Mouse (Mus musculus) kidney, embryonic 16.5 days (tissue): ENCODE data around the gene Gm4133. TPM values are rescaled to one million over a fixed set of nuclear protein-coding genes. Genes with fewer than 3 reads are reported as not detected.
"Not testable (repeated sequence)": the region's sequence is repeated elsewhere in the genome, so short reads cannot be mapped to it uniquely, and the experiment has no call there.

Experiments
- ATAC-seq: fragments of 200-750 bp; cut with Nextera tagmentation; 2 replicates; pipeline ENCODE4 v1.8.0; 2017; ENCODE audit warnings: moderate TSS enrichment; ENCODE audit not compliant: low FRiP score, low TSS enrichment
- H3K27ac ChIP-seq: fragments of 300-500 bp; sonication (generic); 2 replicates; pipeline ENCODE4 v1.5.1; 2014; ENCODE audit warnings: low read length
- H3K27me3 ChIP-seq: fragments of 300-500 bp; sonication (generic); 2 replicates; pipeline ENCODE4 v1.6.1; 2014; ENCODE audit warnings: low read length, control low read depth, mixed read lengths; ENCODE audit not compliant: insufficient read depth
- H3K36me3 ChIP-seq: fragments of 300-500 bp; sonication (generic); 2 replicates; pipeline ENCODE4 v1.6.1; 2014; ENCODE audit warnings: low read length, control low read depth, mixed read lengths; ENCODE audit not compliant: insufficient read depth
- H3K4me1 ChIP-seq: fragments of 300-500 bp; sonication (generic); 2 replicates; pipeline ENCODE4 v1.6.1; 2014; ENCODE audit warnings: low read length, control low read depth, mixed read lengths; ENCODE audit not compliant: insufficient read depth
- H3K4me2 ChIP-seq: fragments of 300-500 bp; sonication (generic); replicated peaks from 2 replicates; pipeline ENCODE4 v1.6.1; 2014; ENCODE audit warnings: low read depth, low read length
- H3K4me3 ChIP-seq: fragments of 300-500 bp; sonication (generic); 2 replicates; pipeline ENCODE4 v1.5.1; 2014; ENCODE audit warnings: mild to moderate bottlenecking, low read length
- H3K9ac ChIP-seq: fragments of 300-500 bp; sonication (generic); replicated peaks from 2 replicates; pipeline ENCODE4 v1.6.1; 2014; ENCODE audit warnings: low read length
- H3K9me3 ChIP-seq: fragments of 300-500 bp; sonication (generic); 2 replicates; pipeline ENCODE4 v1.6.1; 2016; ENCODE audit warnings: low read length, control low read depth
- WGBS: fragments of 180-500 bp; shearing (Covaris S2); extraction: QIAGEN DNeasy Blood & Tissue Kit; methylation state at CpG from one replicate; pipeline ENCODE4 v1.1.7; 2014; 5-methylcytosine and 5-hydroxymethylcytosine counted together
- polyA plus RNA-seq: library from polyadenylated mRNA; unstranded; fragments of >200 nt; fragmentation: Nextera tagmentation; extraction: Ambion mirVana; gene quantifications from 2 replicates; pipeline ENCODE4 v1.2.1, GENCODE M21; 2015

Gm4133 gene
- polyA plus RNA-seq, result not detected in 2 replicates

- H3K9me3 ChIP-seq, H3K27ac ChIP-seq, ATAC-seq, H3K36me3 ChIP-seq, H3K9ac ChIP-seq, H3K4me3 ChIP-seq, H3K4me1 ChIP-seq, H3K4me2 ChIP-seq, H3K27me3 ChIP-seq: not testable (repeated sequence)
- no CpG with 5 or more reads among the region's 2 CpGs for WGBS
Observed at GRCm38 (mm10) chr7:20333965-20334364, at the start of gene Gm4133. TSS of gene Gm4133 (minus strand) at chr7:20334065.

GRCm38 (mm10) chr7:20375310-20375709, 41.4 kb upstream of the Gm4133 start, which contains the start of gene Gm5728:
TSS of gene Gm5728 (minus strand) at chr7:20375410.
- ATAC-seq, H3K36me3 ChIP-seq, H3K9ac ChIP-seq, H3K27me3 ChIP-seq, H3K27ac ChIP-seq, H3K4me1 ChIP-seq, H3K4me3 ChIP-seq, H3K4me2 ChIP-seq, H3K9me3 ChIP-seq: not testable (repeated sequence)
- WGBS, result no CpG with 5 or more reads among the region's 1 CpGs

Other genes starting within 250 kb of the Gm4133 start
- gene Vmn1r91, start 234.4 kb downstream of the Gm4133 start, polyA plus RNA-seq, result not detected in 2 replicates
- not detected in 2 replicates for gene Gm16442, start 211.5 kb downstream of the Gm4133 start, polyA plus RNA-seq
- gene Vmn1r93, start 195.0 kb downstream of the Gm4133 start, polyA plus RNA-seq, result not detected in 2 replicates
- not detected in 2 replicates for gene Vmn1r94, start 165.7 kb downstream of the Gm4133 start, polyA plus RNA-seq
- gene Vmn1r95, start 140.4 kb downstream of the Gm4133 start, polyA plus RNA-seq, result not detected in 2 replicates
- not detected in 2 replicates for gene Gm6164, start 128.5 kb downstream of the Gm4133 start, polyA plus RNA-seq
- not detected in 2 replicates for gene Gm4498, start 100.2 kb downstream of the Gm4133 start, polyA plus RNA-seq
- gene Gm5890, start 71.2 kb downstream of the Gm4133 start, polyA plus RNA-seq, result not detected in 2 replicates
- gene Gm5728, start 41.3 kb upstream of the Gm4133 start, polyA plus RNA-seq, result not detected in 2 replicates
- not detected in 2 replicates for gene Vmn1r100, start 83.9 kb upstream of the Gm4133 start, polyA plus RNA-seq
- not detected in 2 replicates for gene Vmn1r101, start 108.5 kb upstream of the Gm4133 start, polyA plus RNA-seq
- gene Gm10670, start 140.9 kb upstream of the Gm4133 start, polyA plus RNA-seq, result not detected in 2 replicates
- gene Vmn1r103, start 176.5 kb upstream of the Gm4133 start, polyA plus RNA-seq, result not detected in 2 replicates
- not detected in 2 replicates for gene Vmn1r104, start 199.8 kb upstream of the Gm4133 start, polyA plus RNA-seq
- not detected in 2 replicates for gene Gm5726, start 211.7 kb upstream of the Gm4133 start, polyA plus RNA-seq
- gene Gm4141, start 242.2 kb upstream of the Gm4133 start, polyA plus RNA-seq, result not detected in 2 replicates